In genomic region chr2:58153742-58154141, GRCm38 (mm10) we compare ENCODE assay signal across 23 mouse cellular contexts. TPM values are rescaled to one million over a fixed set of nuclear protein-coding genes. Genes with fewer than 3 reads are reported as not detected.
DNase-seq lines count a peak whose midpoint lies in the region; TF ChIP-seq lines count a peak whose summit lies in the region.
"Had no signal": no experiment of that assay in that cellular context is flagged by ENCODE, and none has a peak within 500 bp of the region (broad histone marks: within the 10 kb centered on the region; RNA-seq: fewer than 3 reads in every experiment).

No protein-coding gene starts in this region.

- H3K4me3 ChIP-seq in spleen, adult 2 months (ENCODE audit: extremely low read depth, insufficient read depth, insufficient read length) = no peak overlapping the region
- H3K4me3 ChIP-seq: erythroblast, embryonic 14.5 days; limb, embryonic 12.5 days; liver, embryonic 15.5 days; lung, embryonic 15.5 days; neural tube, embryonic 12.5 days had no signal

- H3K27ac ChIP-seq in spleen, adult 2 months (ENCODE audit: insufficient read depth, low read length) = peak overlapping the region; percentile 72
- H3K27ac ChIP-seq: hindbrain, postnatal 0 days; limb, embryonic 12.5 days; liver, embryonic 15.5 days; lung, embryonic 15.5 days; neural tube, embryonic 12.5 days had no signal

- H3K36me3 ChIP-seq in spleen, adult 2 months (ENCODE audit: control insufficient read depth, insufficient read depth, low read length) = peaks cover 11% of the 10 kb centered on the region
- H3K36me3 ChIP-seq in splenic B cell, adult 2 months (ENCODE audit: control insufficient read depth, insufficient read depth, low read length, poor library complexity, severe bottlenecking) = peaks cover 3% of the 10 kb centered on the region
- H3K36me3 ChIP-seq: limb, embryonic 12.5 days; liver, embryonic 15.5 days; lung, embryonic 15.5 days; neural tube, embryonic 12.5 days had no signal

- TF ChIP-seq POLR2A in spleen, adult 2 months (IDR thresholded peaks at IDR 0.05; ENCODE audit: low read depth, low read length) = no peak

- peaks cover 11% of the 10 kb centered on the region for H3K4me1 ChIP-seq in spleen, adult 2 months (ENCODE audit: control insufficient read depth, insufficient read depth, insufficient read length)
- H3K4me1 ChIP-seq: lung, embryonic 15.5 days; neural tube, embryonic 12.5 days had no signal

- 13% methylated on average over 7 of the region's 7 CpGs for WGBS in spleen, adult 2 months

- no peak for TF ChIP-seq CTCF in spleen, adult 2 months (IDR thresholded peaks at IDR 0.05; ENCODE audit: extremely low read depth, insufficient read depth, insufficient read length, insufficient replicate concordance)

- H3K27me3 ChIP-seq in spleen, adult 2 months (ENCODE audit: control insufficient read depth, insufficient read depth, low read length) = no peaks in the 10 kb centered on the region
- no peaks in the 10 kb centered on the region for H3K27me3 ChIP-seq in splenic B cell, adult 2 months (ENCODE audit: control insufficient read depth, insufficient read depth, low read length, poor library complexity, severe bottlenecking)
- H3K27me3 ChIP-seq: limb, embryonic 12.5 days; liver, embryonic 15.5 days; lung, embryonic 15.5 days; neural tube, embryonic 12.5 days; Patski had no signal

- no peak for DNase-seq in spleen, adult 2 months (ENCODE audit: low read depth in 1 of 2, low spot score in 2 of 2)
- no peak for DNase-seq in spleen, postnatal 10 days (ENCODE audit: low spot score in 2 of 2)
- peak; percentile 72 for DNase-seq in A20 (ENCODE audit: low read depth, low spot score)
- DNase-seq in T-cell, adult 2 months (ENCODE audit: low spot score) = peak; percentile 47
- peak; percentile 70 for DNase-seq in splenic B cell, adult 2 months (ENCODE audit: low read depth, low spot score)
- DNase-seq in left cerebral cortex, adult 9 months (ENCODE audit: low spot score in 2 of 2) = no peak
- no peak for DNase-seq in frontal cortex, postnatal 14 days (ENCODE audit: low spot score in 2 of 2)
- DNase-seq: cerebellum, adult 2 months; cerebellum, postnatal 14 days; gastrocnemius, postnatal 14 days; heart, postnatal 14 days; kidney, adult 9 months; kidney, postnatal 10 days; layer of hippocampus, adult 9-11 months; lung, postnatal 36 days; thymus, postnatal 14 days had no signal

RNA-seq across cellular contexts. Expression of gene Cytip, which starts 41.6 kb away (rescaled TPM):
- polyA plus RNA-seq in spleen, adult 2 months (2012; rRNA removed) = 152 and 254 TPM in 2 replicates
- polyA plus RNA-seq: erythroblast, embryonic 14.5 days had no signal

Comparison
In these comparisons a context has a peak if more than half of its experiments do, and no peak if none do; other contexts are left out.
1. DNase-seq: peak in A20 (single experiment), T-cell, adult 2 months (single experiment) and splenic B cell, adult 2 months (single experiment); none in spleen, adult 2 months (0 of 2), spleen, postnatal 10 days (0 of 2), left cerebral cortex, adult 9 months (0 of 2) and frontal cortex, postnatal 14 days (0 of 2).